In genomic region chr11:6474874-6475731, GRCm38 (mm10) we compare ENCODE assay signal across 8 mouse cellular contexts. TPM values are rescaled to one million over a fixed set of nuclear protein-coding genes. Genes with fewer than 3 reads are reported as not detected.
DNase-seq lines count a peak whose midpoint lies in the region; ATAC-seq lines count a peak whose summit lies in the region.

No protein-coding gene starts in this region.

- DNase-seq in adrenal gland, adult 18-20 months (ENCODE audit: low spot score in 2 of 2): peak; percentile 58 to 64
- peak; percentile 64 for DNase-seq in embryo, embryonic 11 days
- peak; percentile 64 for DNase-seq in gastrocnemius, postnatal 25 days
- DNase-seq in limb, embryonic 10.5 days (ENCODE audit: low spot score): peak; percentile 70
- peak; percentile 71 for DNase-seq in midbrain, embryonic 10.5 days (ENCODE audit: low spot score)
- DNase-seq in right cerebral cortex, postnatal 36 days (ENCODE audit: low spot score in 2 of 2): peak; percentile 30 to 42
- DNase-seq in yolk sac, embryonic 10.5 days (ENCODE audit: low spot score): peak; percentile 53

- peak overlapping the region; percentile 95 for H3K27ac ChIP-seq in limb, embryonic 10.5 days
- H3K27ac ChIP-seq in midbrain, embryonic 10.5 days (replicated peaks): peak overlapping the region; percentile 95

- peaks cover 31% of the 10 kb centered on the region for H3K36me3 ChIP-seq in limb, embryonic 10.5 days
- H3K36me3 ChIP-seq in midbrain, embryonic 10.5 days: peaks cover 34% of the 10 kb centered on the region

- ATAC-seq in inflammation-experienced regulatory T-cells, adult 6 months: peak; percentile 45

- H3K4me1 ChIP-seq in limb, embryonic 10.5 days: peaks cover 43% of the 10 kb centered on the region
- peaks cover 48% of the 10 kb centered on the region for H3K4me1 ChIP-seq in midbrain, embryonic 10.5 days

- H3K9me3 ChIP-seq in limb, embryonic 10.5 days (replicated peaks): no peaks in the 10 kb centered on the region
- no peaks in the 10 kb centered on the region for H3K9me3 ChIP-seq in midbrain, embryonic 10.5 days (replicated peaks)

- under 1% methylated on average over 109 of the region's 109 CpGs for WGBS in limb, embryonic 10.5 days
- under 1% methylated on average over 109 of the region's 109 CpGs for WGBS in midbrain, embryonic 10.5 days

- H3K27me3 ChIP-seq in limb, embryonic 10.5 days (ENCODE audit: low read depth, poor library complexity, severe bottlenecking): no peaks in the 10 kb centered on the region
- no peaks in the 10 kb centered on the region for H3K27me3 ChIP-seq in midbrain, embryonic 10.5 days (ENCODE audit: low read depth, poor library complexity, severe bottlenecking)

- peak overlapping the region; percentile 98 for H3K4me3 ChIP-seq in limb, embryonic 10.5 days
- H3K4me3 ChIP-seq in midbrain, embryonic 10.5 days: peak overlapping the region; percentile 99

RNA-seq across cellular contexts. Expression of gene Purb, which starts 0.6 kb away (rescaled TPM):
- 10 to 100 TPM; 61.3 to 65.6 TPM for total RNA-seq in adrenal gland, adult 18-20 months (2021)
- 10 to 100 TPM; 21.8 to 21.9 TPM for total RNA-seq in gastrocnemius, postnatal 25 days (2021)
- polyA plus RNA-seq in inflammation-experienced regulatory T-cells, adult 6 months (2017; shearing (Covaris generic)): 10 to 100 TPM; 21.0 to 26.1 (median 23.7) TPM
- 15.9 and 17.9 TPM in 2 replicates for polyA plus RNA-seq in limb, embryonic 10.5 days (2016; fragmentation: Nextera tagmentation; extraction: Ambion mirVana)
- 15.1 and 15.5 TPM in 2 replicates for polyA plus RNA-seq in midbrain, embryonic 10.5 days (2016; fragmentation: Nextera tagmentation; extraction: Ambion mirVana)

RNA-seq across cellular contexts. Expression of gene H2afv, which starts 30.9 kb away (rescaled TPM):
- 10 to 100 TPM; 46.1 to 49.3 TPM for total RNA-seq in adrenal gland, adult 18-20 months (2021)
- 10 to 100 TPM; 44.6 TPM for total RNA-seq in gastrocnemius, postnatal 25 days (2021)
- 100 to 1,000 TPM; 131 to 311 (median 156) TPM for polyA plus RNA-seq in inflammation-experienced regulatory T-cells, adult 6 months (2017; shearing (Covaris generic))
- polyA plus RNA-seq in limb, embryonic 10.5 days (2016; fragmentation: Nextera tagmentation; extraction: Ambion mirVana): 583 and 781 TPM in 2 replicates
- polyA plus RNA-seq in midbrain, embryonic 10.5 days (2016; fragmentation: Nextera tagmentation; extraction: Ambion mirVana): 961 and 1,033 TPM in 2 replicates

RNA-seq across cellular contexts. Expression of gene Myo1g, which starts 45.7 kb away (rescaled TPM):
- total RNA-seq in adrenal gland, adult 18-20 months (2021): 1 to 10 TPM; 1.8 to 4.5 TPM
- 1 to 10 TPM in 1 of 2 experiments, under 1 TPM in 1; 0.56 to 1.0 TPM for total RNA-seq in gastrocnemius, postnatal 25 days (2021)
- polyA plus RNA-seq in inflammation-experienced regulatory T-cells, adult 6 months (2017; shearing (Covaris generic)): 100 to 1,000 TPM; 117 to 248 (median 132) TPM
- polyA plus RNA-seq in limb, embryonic 10.5 days (2016; fragmentation: Nextera tagmentation; extraction: Ambion mirVana): 0.80 and 0.86 TPM in 2 replicates
- 0.86 and 0.87 TPM in 2 replicates for polyA plus RNA-seq in midbrain, embryonic 10.5 days (2016; fragmentation: Nextera tagmentation; extraction: Ambion mirVana)

RNA-seq across cellular contexts. Expression of gene Ppia, which starts 59.9 kb away (rescaled TPM):
- 1,000 to 10,000 TPM; 1,645 to 1,705 TPM for total RNA-seq in adrenal gland, adult 18-20 months (2021)
- total RNA-seq in gastrocnemius, postnatal 25 days (2021): 100 to 1,000 TPM; 197 to 277 TPM
- 1,000 to 10,000 TPM; 2,486 to 3,282 (median 2,929) TPM for polyA plus RNA-seq in inflammation-experienced regulatory T-cells, adult 6 months (2017; shearing (Covaris generic))
- polyA plus RNA-seq in limb, embryonic 10.5 days (2016; fragmentation: Nextera tagmentation; extraction: Ambion mirVana): 5,840 and 6,698 TPM in 2 replicates
- polyA plus RNA-seq in midbrain, embryonic 10.5 days (2016; fragmentation: Nextera tagmentation; extraction: Ambion mirVana): 5,494 and 6,336 TPM in 2 replicates

Comparison
In these comparisons a context has a peak if more than half of its experiments do, and no peak if none do; other contexts are left out.
1. Peak in every context shown above with its lines: DNase-seq, ATAC-seq, H3K4me3 ChIP-seq and H3K27ac ChIP-seq.
2. RNA of gene Myo1g, which starts 45.7 kb away (polyA plus RNA-seq): 117 to 248 TPM in inflammation-experienced regulatory T-cells, adult 6 months; 0.86 to 0.87 TPM in midbrain, embryonic 10.5 days and 0.80 to 0.86 TPM in limb, embryonic 10.5 days; every median in the first group is over 10 times any median in the second.